Mouse (Mus musculus) kidney, adult 2 months (tissue): Measurements from ENCODE around the gene Trmu. TPM values are rescaled to one million over a fixed set of nuclear protein-coding genes. Genes with fewer than 3 reads are reported as not detected.
A peak's percentile ranks its signal among the peaks of the same experiment; 100 is the strongest.

Experiments used
- DNase-seq: peaks from one replicate; pipeline ENCODE4 v3.0.0; 2021
- H3K27ac ChIP-seq: fragments of 200-500 bp; 2 replicates; pipeline ENCODE4 v1.5.1; 2012; ENCODE audit warnings: low read depth, low read length, control low read depth, inconsistent platforms; ENCODE audit not compliant: insufficient read depth
- H3K27me3 ChIP-seq: fragments of 200-500 bp; replicated peaks from 2 replicates; pipeline ENCODE4 v1.6.1; 2012; ENCODE audit warnings: mild to moderate bottlenecking, moderate library complexity, low read length, inconsistent platforms; ENCODE audit not compliant: control insufficient read depth, insufficient read depth
- H3K36me3 ChIP-seq: fragments of 200-500 bp; 2 replicates; pipeline ENCODE4 v1.6.1; 2012; ENCODE audit warnings: mild to moderate bottlenecking, moderate library complexity, low read length, inconsistent platforms; ENCODE audit not compliant: control insufficient read depth, insufficient read depth
- H3K4me1 ChIP-seq: fragments of 200-500 bp; 2 replicates; pipeline ENCODE4 v1.6.1; 2011; ENCODE audit warnings: low read length; ENCODE audit not compliant: control insufficient read depth, insufficient read depth
- H3K4me3 ChIP-seq: fragments of 200-500 bp; 2 replicates; pipeline ENCODE4 v1.5.1; 2011; ENCODE audit warnings: mild to moderate bottlenecking, low read depth, low read length, control low read depth; ENCODE audit not compliant: insufficient read depth
- CTCF ChIP-seq: fragments of 200-500 bp; conservative IDR thresholded peaks from 2 replicates; pipeline ENCODE4 v1.5.1; 2011; ENCODE audit warnings: low read depth, mild to moderate bottlenecking, control low read depth, low read length, moderate library complexity, mixed read lengths; ENCODE audit not compliant: insufficient read depth, insufficient read length
- POLR2A ChIP-seq: fragments of 200-500 bp; IDR thresholded peaks from one replicate; pipeline ENCODE4 v1.6.1; 2011; ENCODE audit warnings: low read depth, low read length, control low read depth
- WGBS: fragments of 180-500 bp; shearing (Covaris S2); methylation state at CpG from one replicate; pipeline ENCODE4 v1.1.7; 2018; 5-methylcytosine and 5-hydroxymethylcytosine counted together
- polyA plus RNA-seq: library from polyadenylated mRNA; depleted of rRNA; stranded (reverse); fragments of >200 nt; gene quantifications from 2 replicates; pipeline ENCODE4 v1.2.3, GENCODE M21; 2012

The Trmu gene
- polyA plus RNA-seq, 1 experiment, result 31.7 TPM

DNA sequence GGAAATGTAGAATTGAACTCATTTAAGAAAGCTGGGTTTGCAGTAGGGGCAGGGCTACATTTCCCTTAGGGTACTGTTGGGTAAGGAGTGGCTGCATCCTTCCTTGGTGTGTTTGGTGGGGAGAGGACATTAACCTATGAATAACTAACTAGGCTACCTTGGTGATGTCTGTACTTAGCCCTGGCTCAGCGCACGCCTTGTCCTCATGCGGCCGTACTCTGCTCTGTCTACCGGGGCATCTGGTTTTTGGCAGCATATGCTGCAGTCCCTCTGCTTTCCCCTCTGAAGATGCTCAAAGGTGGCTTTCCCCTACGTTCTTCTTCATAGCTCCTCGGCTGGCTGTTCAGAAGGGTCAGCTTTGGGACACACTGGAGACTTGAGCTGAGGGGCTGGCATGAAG lies 1.8 kb upstream of the Trmu start:
- 66% methylated on average over 7 of the region's 7 CpGs for WGBS
- H3K27ac ChIP-seq, result no peak overlapping the region
- H3K36me3 ChIP-seq, result no peaks in the 10 kb centered on the region
- no peaks in the 10 kb centered on the region for H3K27me3 ChIP-seq
- peaks cover 15% of the 10 kb centered on the region; the same call in 1 of the 2 replicates for H3K4me1 ChIP-seq
- TF ChIP-seq CTCF (no peak), POLR2A (no peak)
- peak; percentile 80 for DNase-seq
- no peak overlapping the region for H3K4me3 ChIP-seq

DNA sequence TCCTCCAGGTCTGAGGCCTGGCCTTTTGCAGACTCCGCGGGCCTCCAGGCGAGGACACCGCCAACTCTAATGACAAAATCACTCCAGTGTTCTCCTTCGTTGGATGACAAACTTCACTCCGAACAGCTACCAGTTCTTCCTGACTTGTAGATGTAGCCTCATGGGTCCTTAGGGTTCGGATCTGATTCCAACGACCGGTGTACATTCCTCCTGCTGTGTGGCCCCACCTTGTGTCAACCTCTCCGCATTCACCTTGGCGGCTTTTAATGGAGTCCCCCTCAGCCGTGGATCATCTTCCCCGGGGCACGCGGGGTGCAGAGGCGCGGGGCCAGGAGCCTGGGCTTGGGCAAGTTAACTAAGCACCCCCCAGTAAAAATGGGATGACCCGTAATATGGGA lies 385 bp downstream of the Trmu start:
- TF ChIP-seq POLR2A (no peak), CTCF (no peak)
- 2% methylated on average over 18 of the region's 18 CpGs for WGBS
- peak overlapping the region; percentile 58 for H3K27ac ChIP-seq

DNA sequence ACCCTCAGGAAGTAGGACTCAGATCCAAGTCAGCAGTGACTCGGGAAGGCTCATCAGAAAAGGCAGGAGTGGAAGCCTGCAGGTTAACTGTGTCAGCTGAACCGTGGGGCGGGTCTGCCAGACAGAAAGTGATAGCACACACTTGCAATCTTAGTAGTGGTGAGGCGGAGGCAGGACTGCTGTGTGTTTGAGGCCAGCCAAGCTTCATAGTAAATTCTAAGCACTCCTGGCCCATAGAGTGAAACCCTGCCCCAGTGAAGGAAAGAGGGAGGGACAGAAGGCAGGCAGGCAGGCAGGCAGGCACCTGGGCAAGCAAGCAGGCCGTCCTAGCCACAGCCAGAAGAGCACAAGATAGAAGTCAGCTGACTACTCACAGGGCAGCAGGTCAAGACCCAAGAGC lies 6.5 kb downstream of the Trmu start:
- Histone ChIP-seq H3K36me3 (no peaks in the 10 kb centered on the region; the same call in none of the 2 replicates), H3K27me3 (no peaks in the 10 kb centered on the region), H3K4me1 (no peaks in the 10 kb centered on the region), H3K4me3 (no peak overlapping the region), H3K27ac (no peak overlapping the region)
- DNase-seq, result no peak
- TF ChIP-seq POLR2A (no peak), CTCF (no peak)
- 70% methylated on average over 5 of the region's 5 CpGs for WGBS

More for the DNA sequence above, 385 bp downstream of the Trmu start:
- Histone ChIP-seq H3K4me3 (peak overlapping the region; percentile 83), H3K4me1 (peaks cover 15% of the 10 kb centered on the region; the same call in 1 of the 2 replicates), H3K27me3 (no peaks in the 10 kb centered on the region), H3K36me3 (no peaks in the 10 kb centered on the region)
- no peak for DNase-seq

DNA sequence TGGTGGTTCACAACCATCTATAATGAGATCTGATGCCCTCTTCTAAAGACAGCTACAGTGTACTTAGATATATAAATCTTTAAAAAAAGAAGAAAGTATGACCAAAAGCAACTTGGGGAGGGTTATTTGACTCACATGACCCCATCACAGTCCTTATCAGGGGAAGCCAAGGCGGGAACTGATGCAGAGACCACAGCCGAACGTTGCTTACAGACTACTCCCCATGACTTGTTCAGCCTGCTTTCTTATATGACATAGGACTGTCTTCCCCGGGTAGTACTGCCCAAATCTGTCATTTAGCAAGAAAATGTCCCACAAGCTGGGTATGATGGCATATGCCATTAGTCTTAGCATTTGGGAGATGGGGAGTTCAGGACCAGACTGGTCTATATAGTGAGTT lies 10.1 kb downstream of the Trmu start:
- Histone ChIP-seq H3K27me3 (no peaks in the 10 kb centered on the region), H3K27ac (no peak overlapping the region), H3K4me1 (no peaks in the 10 kb centered on the region), H3K4me3 (no peak overlapping the region), H3K36me3 (no peaks in the 10 kb centered on the region; the same call in none of the 2 replicates)
- TF ChIP-seq POLR2A (no peak), CTCF (no peak)
- 86% methylated on average over 4 of the region's 4 CpGs for WGBS
- no peak for DNase-seq

DNA sequence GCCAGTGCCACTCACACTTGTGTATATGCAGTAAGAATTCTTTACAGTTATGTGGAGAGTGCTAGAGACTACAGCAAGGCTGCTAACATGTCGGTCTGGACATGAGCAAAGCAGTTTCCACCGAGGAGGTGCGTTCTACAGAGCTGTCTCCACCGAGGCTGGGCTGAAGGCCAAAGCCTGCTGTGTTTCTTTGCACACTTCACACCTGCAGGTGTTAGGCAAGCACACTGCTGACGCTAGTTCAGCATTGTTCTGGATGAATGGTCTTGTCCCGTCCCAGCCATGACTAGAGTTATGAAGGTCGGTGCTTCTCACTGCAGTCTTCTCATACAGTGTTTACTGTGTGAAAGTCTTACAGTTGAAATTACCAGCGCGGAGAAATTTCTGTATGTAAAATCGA lies 12.9 kb downstream of the Trmu start:
- no peak overlapping the region for H3K27ac ChIP-seq
- no peaks in the 10 kb centered on the region; the same call in 1 of the 2 replicates for H3K36me3 ChIP-seq
- H3K4me3 ChIP-seq, result no peak overlapping the region
- 47% methylated on average over 10 of the region's 10 CpGs for WGBS
- no peaks in the 10 kb centered on the region for H3K27me3 ChIP-seq
- no peaks in the 10 kb centered on the region for H3K4me1 ChIP-seq
- TF ChIP-seq CTCF (no peak), POLR2A (no peak)
- DNase-seq, result peak; percentile 21

DNA sequence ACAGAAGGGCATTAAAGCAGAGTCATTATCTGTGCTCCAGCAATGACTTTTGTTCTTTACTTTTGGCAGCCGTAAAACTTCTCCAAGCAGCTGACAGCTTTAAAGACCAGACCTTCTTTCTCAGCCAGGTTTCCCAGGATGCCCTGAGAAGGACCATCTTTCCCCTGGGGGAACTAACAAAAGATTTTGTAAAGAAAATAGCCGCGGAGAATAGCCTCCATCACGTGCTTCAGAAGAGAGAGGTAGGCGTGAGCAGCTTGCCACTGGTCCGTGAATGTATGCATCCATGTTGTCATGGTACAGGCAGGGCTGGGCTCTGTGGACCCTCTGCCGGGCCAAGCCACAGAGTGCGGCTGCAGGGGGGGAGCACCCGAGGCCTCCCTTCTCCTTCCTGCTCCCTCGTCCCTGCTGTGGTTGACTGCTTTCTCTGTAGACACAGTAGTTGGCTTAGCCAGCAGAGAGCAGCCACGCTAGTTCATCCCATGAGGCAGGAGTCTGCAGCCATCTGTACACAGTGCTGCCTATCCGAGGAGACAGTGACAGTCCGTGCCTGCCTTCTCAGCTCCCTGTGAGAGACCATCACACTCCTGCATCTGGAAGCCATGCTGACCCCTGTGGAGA lies 13.5 kb downstream of the Trmu start:
- no peak overlapping the region for H3K27ac ChIP-seq
- no peaks in the 10 kb centered on the region; the same call in 1 of the 2 replicates for H3K36me3 ChIP-seq
- DNase-seq, result no peak
- no peak overlapping the region for H3K4me3 ChIP-seq
- TF ChIP-seq POLR2A, result no peak
- TF ChIP-seq CTCF, result no peak
- H3K27me3 ChIP-seq, result no peaks in the 10 kb centered on the region
- 77% methylated on average over 13 of the region's 13 CpGs for WGBS
- H3K4me1 ChIP-seq, result no peaks in the 10 kb centered on the region

DNA sequence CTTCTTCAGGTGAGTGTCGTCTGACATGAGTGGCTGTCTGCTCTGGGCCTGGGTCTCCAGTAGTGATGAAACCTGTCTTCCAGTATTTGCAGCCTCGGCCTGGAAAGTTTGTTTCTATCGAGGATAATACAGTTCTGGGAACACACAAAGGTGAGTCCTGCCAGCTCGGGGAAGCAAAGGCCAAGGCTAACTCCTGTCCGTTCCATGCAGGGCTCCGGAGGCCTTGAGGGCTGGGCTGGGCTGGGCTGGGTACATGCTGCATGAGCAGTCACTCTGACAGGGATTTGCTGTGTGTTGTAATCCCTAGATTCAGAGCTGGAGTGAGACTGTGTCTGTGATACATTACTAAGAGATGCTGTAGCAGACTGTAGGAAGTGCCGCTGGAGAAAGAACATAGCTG lies 14.8 kb downstream of the Trmu start:
- no peak for DNase-seq
- WGBS, result 92% methylated on average over 7 of the region's 7 CpGs
- no peak overlapping the region for H3K27ac ChIP-seq
- no peak for TF ChIP-seq POLR2A
- no peak for TF ChIP-seq CTCF
- no peaks in the 10 kb centered on the region for H3K4me1 ChIP-seq
- H3K4me3 ChIP-seq, result no peak overlapping the region
- H3K36me3 ChIP-seq, result no peaks in the 10 kb centered on the region; the same call in 1 of the 2 replicates
- H3K27me3 ChIP-seq, result no peaks in the 10 kb centered on the region
